Mouse (Mus musculus): ENCODE measurements around the gene Tmem178b.

DNA sequence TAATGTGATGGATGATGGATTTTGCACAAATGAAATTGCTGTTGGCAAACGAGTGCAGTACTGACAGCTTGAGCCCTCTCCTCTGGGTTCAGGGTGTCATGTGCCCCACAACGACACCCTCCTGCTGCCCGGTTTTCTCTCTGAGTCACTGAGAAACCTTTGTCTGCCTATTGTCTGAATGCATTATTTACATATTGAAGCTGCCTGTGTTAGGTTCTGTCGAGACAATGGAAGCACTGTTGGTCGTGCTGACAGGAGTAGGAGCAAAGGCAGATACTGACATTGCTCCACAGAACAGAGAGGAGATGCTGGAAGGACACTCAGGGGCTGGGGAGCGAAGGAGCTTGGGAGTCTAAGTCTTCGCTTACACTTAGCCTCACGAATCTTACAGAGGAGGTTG lies 44.2 kb downstream of the Tmem178b start:
- no peak for TF ChIP-seq GATA1 (IDR thresholded peaks at IDR 0.05; ENCODE audit: low read length)
- no peak for TF ChIP-seq TAL1 (IDR thresholded peaks at IDR 0.05; ENCODE audit: low read length)
